Mouse (Mus musculus) C2C12 (cell line): ENCODE measurements around the gene Ftsj1.

ENCODE experiments used
- CEBPB ChIP-seq: IDR thresholded peaks from one replicate; pipeline ENCODE4 v1.6.1; 2011; ENCODE audit warnings: low read depth, mild to moderate bottlenecking, control low read depth, moderate library complexity
- CTCF ChIP-seq: IDR thresholded peaks from one replicate; pipeline ENCODE4 v1.5.1; 2011; ENCODE audit not compliant: control insufficient read depth, insufficient read depth, insufficient read length
- USF1 ChIP-seq: IDR thresholded peaks from one replicate; pipeline ENCODE4 v1.6.1; 2011; ENCODE audit warnings: low read depth, mild to moderate bottlenecking, control low read depth, moderate library complexity

GRCm38 (mm10) chrX:8223473-8223872 lies 28.7 kb downstream of the Ftsj1 start:
- TF ChIP-seq USF1 (no peak), CEBPB (no peak), CTCF (no peak)
